Mouse (Mus musculus) midbrain, embryonic 15.5 days (tissue): ENCODE results near the gene Lgals1. TPM values are rescaled to one million over a fixed set of nuclear protein-coding genes. Genes with fewer than 3 reads are reported as not detected.

ENCODE experiments used
- ATAC-seq: fragments of 200-750 bp; cut with Nextera tagmentation; replicated peaks from 2 replicates; pipeline ENCODE4 v1.8.0; 2017; ENCODE audit warnings: moderate TSS enrichment
- H3K27ac ChIP-seq: fragments of 300-500 bp; sonication (generic); 2 replicates; pipeline ENCODE4 v1.5.1; 2015; ENCODE audit warnings: mild to moderate bottlenecking, inconsistent platforms
- H3K27me3 ChIP-seq: fragments of 300-500 bp; sonication (generic); replicated peaks from 2 replicates; pipeline ENCODE4 v1.6.1; 2015; ENCODE audit warnings: inconsistent platforms
- H3K36me3 ChIP-seq: fragments of 300-500 bp; sonication (generic); replicated peaks from 2 replicates; pipeline ENCODE4 v1.6.1; 2015; ENCODE audit warnings: inconsistent platforms
- H3K4me1 ChIP-seq: fragments of 300-500 bp; sonication (generic); 2 replicates; pipeline ENCODE4 v1.6.1; 2015; ENCODE audit warnings: inconsistent platforms
- H3K4me2 ChIP-seq: fragments of 300-500 bp; sonication (generic); 2 replicates; pipeline ENCODE4 v1.6.1; 2015; ENCODE audit warnings: inconsistent platforms, mild to moderate bottlenecking, moderate library complexity
- H3K4me3 ChIP-seq: fragments of 300-500 bp; sonication (generic); 2 replicates; pipeline ENCODE4 v1.5.1; 2015; ENCODE audit warnings: mild to moderate bottlenecking, inconsistent platforms
- H3K9ac ChIP-seq: fragments of 300-500 bp; sonication (generic); 2 replicates; pipeline ENCODE4 v1.6.1; 2015; ENCODE audit warnings: mild to moderate bottlenecking, inconsistent platforms
- H3K9me3 ChIP-seq: fragments of 300-500 bp; sonication (generic); 2 replicates; pipeline ENCODE4 v1.6.1; 2016; ENCODE audit warnings: inconsistent platforms
- WGBS: fragments of 180-500 bp; shearing (Covaris S2); methylation state at CpG from one replicate; pipeline ENCODE4 v1.1.7; 2015; ENCODE audit warnings: mixed read lengths; 5-methylcytosine and 5-hydroxymethylcytosine counted together
- polyA plus RNA-seq: library from polyadenylated mRNA; unstranded; fragments of >200 nt; fragmentation: Nextera tagmentation; extraction: Ambion mirVana; gene quantifications from 2 replicates; pipeline ENCODE4 v1.2.1, GENCODE M21; 2015

Gene Lgals1
- polyA plus RNA-seq, 1 experiment from 2014 or later: 80.4 TPM

DNA sequence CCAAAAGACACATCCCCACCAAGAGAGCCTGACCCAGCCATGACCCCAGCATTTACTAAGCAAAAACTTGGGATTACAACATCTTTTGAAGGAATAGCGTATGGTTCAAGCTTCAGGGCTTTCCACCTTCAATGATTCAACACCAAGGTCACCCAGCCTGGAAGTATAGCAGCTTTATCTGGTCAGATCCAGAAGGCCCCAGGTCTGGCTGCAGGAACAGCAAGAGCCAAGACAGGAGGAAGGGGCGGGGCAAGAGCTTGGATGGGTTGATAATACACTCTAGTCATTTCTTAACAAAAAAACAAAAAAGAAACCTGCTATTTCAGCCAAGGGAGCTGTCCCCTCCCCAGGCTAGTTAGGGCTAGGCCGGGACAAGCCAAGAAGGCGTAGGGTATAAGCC lies 29.0 kb upstream of the Lgals1 start:
- Histone ChIP-seq H3K9me3 (no peaks in the 10 kb centered on the region), H3K4me2 (no peak overlapping the region), H3K9ac (no peak overlapping the region), H3K4me1 (peaks cover 18% of the 10 kb centered on the region), H3K36me3 (0 out of 2 replicates have a peak, but pooled peaks cover 1% of the 10 kb centered on the region), H3K27ac (no peak overlapping the region), H3K4me3 (no peak overlapping the region), H3K27me3 (peaks cover 28% of the 10 kb centered on the region)
- WGBS: 89% methylated on average over 4 of the region's 4 CpGs
- no peak for ATAC-seq

GRCm38 (mm10) chr15:78898507-78899001 lies 28.0 kb upstream of the Lgals1 start:
- WGBS: 54% methylated on average over 6 of the region's 6 CpGs
- no peak overlapping the region for H3K4me2 ChIP-seq

DNA sequence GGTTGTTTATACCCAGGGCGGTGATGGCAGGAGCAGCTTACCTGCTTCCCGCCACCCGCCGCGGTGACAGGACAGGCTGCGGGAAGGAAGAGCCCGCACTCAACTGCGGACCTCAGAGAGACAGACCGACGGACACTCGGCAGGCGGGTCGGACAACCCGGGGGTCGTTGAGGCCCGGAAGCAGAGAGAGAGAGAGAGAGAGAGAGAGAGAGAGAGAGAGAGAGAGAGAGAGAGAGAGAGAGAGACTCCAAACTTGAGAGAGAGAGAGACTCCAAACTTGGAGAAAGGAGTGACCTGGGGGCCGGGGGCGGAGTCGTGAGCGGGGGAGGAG lies 27.2 kb upstream of the Lgals1 start, which contains the start of gene Gm49510:
Gene Gm49510 (plus strand): TSS at position 259 of the 331 bp plus-strand sequence.
- no peak for ATAC-seq
- peaks cover 28% of the 10 kb centered on the region for H3K27me3 ChIP-seq
- 2% methylated on average over 20 of the region's 20 CpGs for WGBS
- H3K9ac ChIP-seq: peak within 1 kb of the TSS; percentile 58
- peak within 1 kb of the TSS; percentile 49 for H3K4me3 ChIP-seq
- H3K27ac ChIP-seq: no peak within 1 kb of the TSS
- peaks cover 18% of the 10 kb centered on the region for H3K4me1 ChIP-seq
- H3K9me3 ChIP-seq: no peaks in the 10 kb centered on the region
- peak within 1 kb of the TSS; percentile 97 for H3K4me2 ChIP-seq
- no peaks in the 10 kb centered on the region for H3K36me3 ChIP-seq

More at GRCm38 (mm10) chr15:78898507-78899001, 28.0 kb upstream of the Lgals1 start:
- Histone ChIP-seq H3K4me1 (peaks cover 18% of the 10 kb centered on the region), H3K27me3 (peaks cover 28% of the 10 kb centered on the region), H3K9me3 (no peaks in the 10 kb centered on the region), H3K36me3 (no peaks in the 10 kb centered on the region), H3K27ac (no peak overlapping the region), H3K9ac (no peak overlapping the region), H3K4me3 (no peak overlapping the region)
- ATAC-seq: no peak

- H3K9ac ChIP-seq: peak within 1 kb of the TSS; percentile 58
These were observed 26.6 kb upstream of the Lgals1 start, which contains the start of gene Sh3bp1 for GRCm38 (mm10) chr15:78899740-78900584. TSS of gene Sh3bp1 (plus strand) at chr15:78899768.

DNA sequence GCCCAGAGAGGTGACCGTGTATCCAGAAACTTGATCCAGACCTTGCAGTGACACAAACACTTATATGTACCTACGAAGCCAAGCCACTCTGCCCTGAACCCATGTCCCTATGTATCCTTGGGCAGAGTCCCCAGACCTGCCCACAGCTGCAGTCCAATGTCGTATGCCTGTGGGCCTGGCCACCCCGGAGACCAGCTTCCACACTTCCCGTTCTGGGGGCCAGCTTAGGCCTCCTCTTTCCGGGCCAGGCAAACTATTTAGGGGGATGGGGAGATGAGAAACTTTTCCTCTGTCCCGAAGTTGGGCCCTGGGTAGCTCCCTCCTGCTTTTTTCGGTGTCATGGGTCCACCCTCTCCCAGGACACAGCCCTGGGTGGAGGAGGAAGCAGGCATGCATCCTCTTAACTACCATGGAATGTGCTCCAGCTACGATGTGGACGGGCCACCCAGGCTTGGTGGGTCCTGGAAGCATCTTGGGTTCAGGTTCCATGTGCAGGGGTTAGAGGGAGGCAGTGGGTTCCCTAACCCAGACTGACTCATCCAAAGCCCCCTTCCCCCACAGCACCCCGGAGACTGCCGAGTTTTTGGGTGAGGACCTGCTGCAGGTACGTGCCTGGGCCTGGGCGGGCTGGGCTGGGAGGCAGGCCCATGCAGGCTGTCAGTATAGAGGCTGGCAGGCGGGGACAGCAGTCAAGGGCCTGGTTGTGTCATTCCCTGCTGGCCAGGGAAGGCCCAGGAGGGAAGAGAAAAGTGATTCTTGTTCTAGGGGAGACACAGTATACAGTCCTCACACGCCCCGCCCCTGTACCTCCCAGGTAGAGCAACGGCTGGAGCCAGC lies 25.7 kb upstream of the Lgals1 start:
- peaks cover 28% of the 10 kb centered on the region for H3K27me3 ChIP-seq
- H3K4me2 ChIP-seq: peak overlapping the region; percentile 97
- peak overlapping the region; percentile 49; the same call in 1 of the 2 replicates for H3K4me3 ChIP-seq
- H3K9me3 ChIP-seq: no peaks in the 10 kb centered on the region
- peaks cover 18% of the 10 kb centered on the region for H3K4me1 ChIP-seq
- H3K27ac ChIP-seq: no peak overlapping the region
- no peak overlapping the region; the same call in 1 of the 2 replicates for H3K9ac ChIP-seq
- no peak for ATAC-seq
- WGBS: 27% methylated on average over 18 of the region's 18 CpGs
- no peaks in the 10 kb centered on the region for H3K36me3 ChIP-seq

More at GRCm38 (mm10) chr15:78899740-78900584, 26.6 kb upstream of the Lgals1 start, which contains the start of gene Sh3bp1:
- no peaks in the 10 kb centered on the region for H3K36me3 ChIP-seq
- peak within 1 kb of the TSS; percentile 49 for H3K4me3 ChIP-seq
- H3K9me3 ChIP-seq: no peaks in the 10 kb centered on the region
- ATAC-seq: no peak; the same call in 1 of the 2 replicates
- no peak within 1 kb of the TSS for H3K27ac ChIP-seq
- 2% methylated on average over 47 of the region's 47 CpGs for WGBS
- peaks cover 28% of the 10 kb centered on the region for H3K27me3 ChIP-seq
- peak within 1 kb of the TSS; percentile 97 for H3K4me2 ChIP-seq
- peaks cover 18% of the 10 kb centered on the region for H3K4me1 ChIP-seq

GRCm38 (mm10) chr15:78901422-78901789 lies 25.1 kb upstream of the Lgals1 start:
- Histone ChIP-seq H3K4me2 (no peak overlapping the region), H3K27me3 (peaks cover 28% of the 10 kb centered on the region), H3K9me3 (no peaks in the 10 kb centered on the region), H3K36me3 (no peaks in the 10 kb centered on the region), H3K4me3 (no peak overlapping the region), H3K9ac (no peak overlapping the region), H3K27ac (no peak overlapping the region), H3K4me1 (peaks cover 18% of the 10 kb centered on the region)
- no peak for ATAC-seq
- 46% methylated on average over 8 of the region's 8 CpGs for WGBS

DNA sequence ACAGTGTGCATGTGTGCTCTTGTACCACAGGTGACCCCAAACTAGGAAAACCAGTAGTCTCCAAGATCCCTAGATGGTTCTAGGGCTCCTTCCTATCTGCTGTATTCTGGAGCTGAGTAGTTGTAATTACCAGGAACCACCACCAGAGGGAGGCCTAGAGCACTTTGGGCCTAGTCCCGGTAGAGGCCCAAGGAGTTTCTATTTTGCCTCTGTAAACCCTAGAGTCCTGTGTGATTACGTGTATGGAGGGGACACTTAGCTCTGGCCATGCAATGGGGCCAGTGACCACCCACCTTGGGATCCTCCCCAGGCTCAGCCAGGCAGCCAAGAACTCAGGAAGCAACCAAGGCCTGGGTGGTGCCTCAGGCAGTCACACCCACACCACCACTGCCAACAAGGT lies 23.3 kb upstream of the Lgals1 start:
- WGBS: 5% methylated on average over 2 of the region's 2 CpGs
- Histone ChIP-seq H3K9ac (no peak overlapping the region), H3K27ac (no peak overlapping the region), H3K27me3 (peaks cover 27% of the 10 kb centered on the region), H3K4me1 (peaks cover 18% of the 10 kb centered on the region), H3K9me3 (no peaks in the 10 kb centered on the region), H3K4me2 (no peak overlapping the region), H3K4me3 (no peak overlapping the region), H3K36me3 (no peaks in the 10 kb centered on the region)
- ATAC-seq: 0 out of 2 replicates have a peak, but pooled peaks have one; percentile 10

DNA sequence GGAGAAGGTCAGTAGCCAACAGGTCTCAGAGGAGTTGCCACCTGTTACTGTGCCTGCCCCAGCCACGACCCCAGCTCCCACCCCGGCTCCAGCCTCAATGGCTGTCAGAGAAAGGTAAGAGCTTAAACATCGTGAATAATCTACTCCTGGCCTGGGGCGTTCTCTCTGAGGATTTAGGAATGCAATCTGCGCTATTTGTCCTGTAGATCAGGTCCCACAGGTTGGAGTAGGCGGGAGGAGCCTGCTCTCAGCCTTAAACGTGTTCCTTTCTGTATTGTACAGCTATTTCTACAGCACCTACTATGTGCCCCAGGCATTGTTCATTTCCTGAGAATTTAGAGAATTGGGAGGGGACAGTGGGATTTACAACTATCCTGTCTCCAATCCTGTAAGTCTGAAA lies 18.1 kb upstream of the Lgals1 start:
- H3K4me2 ChIP-seq: no peak overlapping the region
- no peak overlapping the region for H3K4me3 ChIP-seq
- no peak overlapping the region for H3K9ac ChIP-seq
- no peaks in the 10 kb centered on the region for H3K9me3 ChIP-seq
- H3K36me3 ChIP-seq: no peaks in the 10 kb centered on the region
- no peak overlapping the region for H3K27ac ChIP-seq
- H3K27me3 ChIP-seq: no peaks in the 10 kb centered on the region
- peaks cover 8% of the 10 kb centered on the region for H3K4me1 ChIP-seq
- WGBS: 89% methylated on average over 7 of the region's 7 CpGs
- no peak for ATAC-seq

GRCm38 (mm10) chr15:78908982-78909381 lies 17.5 kb upstream of the Lgals1 start:
- 89% methylated on average over 8 of the region's 8 CpGs for WGBS
- ATAC-seq: no peak

DNA sequence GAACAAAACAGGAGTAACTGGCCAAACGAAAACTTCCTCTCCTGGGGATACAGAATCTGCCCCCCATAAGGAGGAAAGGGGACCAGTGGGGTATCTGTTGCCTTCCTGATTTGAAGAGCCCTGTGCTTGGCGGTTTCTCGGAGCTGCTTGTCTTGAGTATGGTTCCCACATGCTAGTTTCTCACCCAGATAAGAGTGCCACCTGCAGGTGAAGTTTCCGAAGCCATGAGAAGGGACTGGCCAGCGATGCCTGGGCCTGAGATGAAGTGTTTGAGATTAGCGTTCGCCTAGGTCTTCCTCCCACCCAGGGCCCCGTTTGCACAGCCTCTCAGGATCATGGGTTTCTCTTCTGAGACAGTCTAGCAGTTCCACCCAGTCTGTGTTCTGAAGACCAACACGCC lies 14.5 kb upstream of the Lgals1 start:
- ATAC-seq: no peak
- Histone ChIP-seq H3K9me3 (no peaks in the 10 kb centered on the region), H3K36me3 (no peaks in the 10 kb centered on the region), H3K4me2 (no peak overlapping the region), H3K27me3 (no peaks in the 10 kb centered on the region), H3K27ac (no peak overlapping the region), H3K4me1 (peaks cover 32% of the 10 kb centered on the region), H3K4me3 (no peak overlapping the region), H3K9ac (no peak overlapping the region)
- 28% methylated on average over 9 of the region's 9 CpGs for WGBS

More at GRCm38 (mm10) chr15:78908982-78909381, 17.5 kb upstream of the Lgals1 start:
- Histone ChIP-seq H3K4me3 (no peak overlapping the region), H3K27ac (no peak overlapping the region), H3K4me2 (no peak overlapping the region), H3K9ac (no peak overlapping the region), H3K9me3 (no peaks in the 10 kb centered on the region), H3K27me3 (no peaks in the 10 kb centered on the region), H3K4me1 (peaks cover 8% of the 10 kb centered on the region), H3K36me3 (no peaks in the 10 kb centered on the region)

DNA sequence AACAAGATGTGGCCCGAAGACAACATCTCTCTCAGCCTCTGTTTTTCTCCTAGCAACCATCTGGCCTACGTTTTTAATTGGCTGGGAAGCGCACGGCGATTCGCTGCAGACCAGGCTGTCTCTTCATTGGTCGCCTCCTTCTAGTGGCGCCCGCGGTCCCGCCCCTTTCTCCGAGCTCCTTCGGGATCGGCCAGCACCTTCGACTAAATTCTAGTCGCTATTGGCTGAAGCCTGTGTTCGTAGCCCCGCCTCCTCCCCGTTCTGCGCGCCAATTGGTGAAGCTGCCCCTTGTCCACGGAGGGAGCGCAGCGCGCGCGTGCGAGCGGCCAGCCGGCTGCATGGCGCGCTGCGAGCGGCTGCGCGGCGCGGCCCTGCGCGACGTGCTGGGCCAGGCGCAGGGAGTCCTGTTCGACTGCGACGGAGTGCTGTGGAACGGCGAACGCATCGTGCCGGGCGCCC lies 12.9 kb upstream of the Lgals1 start, which contains the start of gene Pdxp:
Gene Pdxp (plus strand): TSS at position 288 of the 459 bp plus-strand sequence.
- peak within 1 kb of the TSS; percentile 99 for H3K27ac ChIP-seq
- ATAC-seq: peak; percentile 95
- H3K9me3 ChIP-seq: no peaks in the 10 kb centered on the region
- peak within 1 kb of the TSS; percentile 93 for H3K4me3 ChIP-seq
- H3K27me3 ChIP-seq: no peaks in the 10 kb centered on the region
- peak within 1 kb of the TSS; percentile 83 for H3K9ac ChIP-seq
- H3K36me3 ChIP-seq: peaks cover 5% of the 10 kb centered on the region; the same call in 1 of the 2 replicates
- peak within 1 kb of the TSS; percentile 93 for H3K4me2 ChIP-seq
- peaks cover 35% of the 10 kb centered on the region for H3K4me1 ChIP-seq
- under 1% methylated on average over 50 of the region's 51 CpGs for WGBS
